Comparison of ENCODE assay signal across 9 mouse cellular contexts in genomic region chr2:9874467-9875219, GRCm38 (mm10). TPM values are rescaled to one million over a fixed set of nuclear protein-coding genes. Genes with fewer than 3 reads are reported as not detected.
DNase-seq lines count a peak whose midpoint lies in the region; ATAC-seq and TF ChIP-seq lines count a peak whose summit lies in the region.
"Had no signal": no experiment of that assay in that cellular context is flagged by ENCODE, and none has a peak within 500 bp of the region (broad histone marks: within the 10 kb centered on the region; RNA-seq: fewer than 3 reads in every experiment).

No protein-coding gene starts in this region.

- peaks cover 8% of the 10 kb centered on the region; the same call in 1 of the 2 replicates for H3K36me3 ChIP-seq in kidney, embryonic 14.5 days (ENCODE audit: control insufficient read depth, insufficient read depth, low read length)
- no peaks in the 10 kb centered on the region for H3K36me3 ChIP-seq in embryonic facial prominence, embryonic 14.5 days (ENCODE audit: control insufficient read depth, insufficient read depth, low read length)
- H3K36me3 ChIP-seq in limb, embryonic 14.5 days (ENCODE audit: control insufficient read depth, insufficient read depth, low read length) = no peaks in the 10 kb centered on the region
- H3K36me3 ChIP-seq in thymus, adult 2 months (ENCODE audit: control insufficient read depth, insufficient read depth, low read length) = peaks cover 20% of the 10 kb centered on the region

- intact Hi-C loops in gastrocnemius, postnatal 36 days (cut with DNase I) = no loop called here

- H3K27me3 ChIP-seq in kidney, embryonic 14.5 days (ENCODE audit: control insufficient read depth, insufficient read depth, low read length) = peaks cover 72% of the 10 kb centered on the region
- H3K27me3 ChIP-seq in embryonic facial prominence, embryonic 14.5 days (replicated peaks; ENCODE audit: control insufficient read depth, insufficient read depth, low read length) = peaks cover 64% of the 10 kb centered on the region
- H3K27me3 ChIP-seq in limb, embryonic 14.5 days (ENCODE audit: control insufficient read depth, insufficient read depth, low read length) = peaks cover 85% of the 10 kb centered on the region
- H3K27me3 ChIP-seq in thymus, adult 2 months (ENCODE audit: control insufficient read depth, insufficient read depth, low read length) = no peaks in the 10 kb centered on the region
- H3K27me3 ChIP-seq: Patski had no signal

- peak overlapping the region; percentile 45 for H3K4me2 ChIP-seq in kidney, embryonic 14.5 days (replicated peaks; ENCODE audit: low read depth, low read length)
- peak overlapping the region; percentile 77 for H3K4me2 ChIP-seq in embryonic facial prominence, embryonic 14.5 days (ENCODE audit: low read depth, low read length)
- peak overlapping the region; percentile 16; the same call in 1 of the 2 replicates for H3K4me2 ChIP-seq in limb, embryonic 14.5 days (replicated peaks; ENCODE audit: low read depth, low read length, severe bottlenecking)

- TF ChIP-seq CTCF in thymus, adult 2 months (IDR thresholded peaks at IDR 0.05; ENCODE audit: borderline replicate concordance, control insufficient read depth, extremely low read depth, insufficient read depth, low read length, poor library complexity) = no peak

- H3K4me1 ChIP-seq in kidney, embryonic 14.5 days (ENCODE audit: control insufficient read depth, insufficient read depth, low read length) = 0 out of 2 replicates have a peak, but pooled peaks cover 4% of the 10 kb centered on the region
- H3K4me1 ChIP-seq in embryonic facial prominence, embryonic 14.5 days (ENCODE audit: control insufficient read depth, insufficient read depth, low read length) = 0 out of 2 replicates have a peak, but pooled peaks cover 7% of the 10 kb centered on the region
- peaks cover 7% of the 10 kb centered on the region for H3K4me1 ChIP-seq in limb, embryonic 14.5 days (ENCODE audit: control insufficient read depth, insufficient read depth, low read length)
- peaks cover 38% of the 10 kb centered on the region for H3K4me1 ChIP-seq in thymus, adult 2 months (replicated peaks; ENCODE audit: control insufficient read depth, insufficient read depth, low read length)

- no peaks in the 10 kb centered on the region for H3K9me3 ChIP-seq in kidney, embryonic 14.5 days (ENCODE audit: control insufficient read depth, low read length)
- H3K9me3 ChIP-seq in embryonic facial prominence, embryonic 14.5 days (ENCODE audit: control insufficient read depth, low read length) = no peaks in the 10 kb centered on the region
- H3K9me3 ChIP-seq in limb, embryonic 14.5 days (ENCODE audit: control insufficient read depth, low read length) = no peaks in the 10 kb centered on the region

- no peak for TF ChIP-seq POLR2A in limb, embryonic 14.5 days (IDR thresholded peaks at IDR 0.05; ENCODE audit: borderline replicate concordance, extremely low read depth, insufficient read depth, insufficient read length)
- TF ChIP-seq POLR2A in thymus, adult 2 months (IDR thresholded peaks at IDR 0.05; ENCODE audit: control insufficient read depth, extremely low read depth, insufficient read depth, low read length, poor library complexity) = no peak

- ATAC-seq in kidney, embryonic 14.5 days (ENCODE audit: low FRiP score, low TSS enrichment) = no peak
- no peak for ATAC-seq in embryonic facial prominence, embryonic 14.5 days (ENCODE audit: low read depth)
- no peak for ATAC-seq in limb, embryonic 14.5 days (ENCODE audit: low FRiP score, low read depth)
- ATAC-seq: Patski had no signal

- peak overlapping the region; percentile 64 for H3K9ac ChIP-seq in kidney, embryonic 14.5 days (ENCODE audit: low read depth, low read length)
- peak overlapping the region; percentile 45 for H3K9ac ChIP-seq in embryonic facial prominence, embryonic 14.5 days (ENCODE audit: low read depth, low read length)
- H3K9ac ChIP-seq in limb, embryonic 14.5 days (ENCODE audit: low read depth, low read length, severe bottlenecking) = no peak overlapping the region

- no peak for DNase-seq in kidney, adult 9 months
- no peak for DNase-seq in embryonic facial prominence, embryonic 14.5 days (ENCODE audit: low spot score)
- DNase-seq in limb, embryonic 14.5 days (ENCODE audit: low spot score) = no peak
- peak; percentile 40 for DNase-seq in thymus, adult 2 months
- no peak for DNase-seq in gastrocnemius, postnatal 36 days
- no peak for DNase-seq in ovary, postnatal 36 days (ENCODE audit: low spot score)

- 13% methylated on average over 39 of the region's 39 CpGs for WGBS in kidney, embryonic 14.5 days
- WGBS in embryonic facial prominence, embryonic 14.5 days = 14% methylated on average over 38 of the region's 39 CpGs
- WGBS in limb, embryonic 14.5 days = 8% methylated on average over 39 of the region's 39 CpGs
- 78% methylated on average over 38 of the region's 39 CpGs for whole genome bisulfite sequencing in thymus, adult 2 months

- H3K4me3 ChIP-seq in kidney, embryonic 14.5 days (ENCODE audit: low read length) = peak overlapping the region; percentile 42
- peak overlapping the region; percentile 48 for H3K4me3 ChIP-seq in embryonic facial prominence, embryonic 14.5 days (ENCODE audit: low read depth, low read length)
- H3K4me3 ChIP-seq in limb, embryonic 14.5 days (replicated peaks; ENCODE audit: low read length) = peak overlapping the region; percentile 10
- H3K4me3 ChIP-seq in thymus, adult 2 months (ENCODE audit: control insufficient read depth, insufficient read depth, low read length) = 0 out of 2 replicates have a peak overlapping the region, but pooled peaks have one; percentile 14

- H3K27ac ChIP-seq in kidney, embryonic 14.5 days (ENCODE audit: low read depth, low read length) = peak overlapping the region; percentile 61
- H3K27ac ChIP-seq in embryonic facial prominence, embryonic 14.5 days (replicated peaks; ENCODE audit: low read depth, low read length) = no peak overlapping the region
- H3K27ac ChIP-seq in limb, embryonic 14.5 days (replicated peaks; ENCODE audit: low read depth, low read length) = no peak overlapping the region
- 0 out of 2 replicates have a peak overlapping the region, but pooled peaks have one; percentile 31 for H3K27ac ChIP-seq in thymus, adult 2 months (ENCODE audit: control insufficient read depth, insufficient read depth, low read length)

RNA-seq across cellular contexts. Expression of gene 4930412O13Rik, which starts 6.4 kb away (rescaled TPM):
- 3.7 and 4.4 TPM in 2 replicates for polyA plus RNA-seq in kidney, embryonic 14.5 days (2014; fragmentation: Nextera tagmentation; extraction: Ambion mirVana)
- polyA plus RNA-seq in embryonic facial prominence, embryonic 14.5 days (2014; fragmentation: Nextera tagmentation; extraction: Ambion mirVana) = 0.29 and 0.34 TPM in 2 replicates
- polyA plus RNA-seq in limb, embryonic 14.5 days (2012; rRNA removed) = 0.38 and 0.64 TPM in 2 replicates
- polyA plus RNA-seq in limb, embryonic 14.5 days (2014; fragmentation: Nextera tagmentation; extraction: Ambion mirVana) = not detected in 2 replicates
- not detected in 2 replicates for polyA plus RNA-seq in thymus, adult 2 months (2012; rRNA removed)
- total RNA-seq in gastrocnemius, postnatal 36 days (2021) = not detected
- total RNA-seq: left cerebral cortex, adult 8-10 months had no signal
- polyA plus RNA-seq: Patski had no signal

RNA-seq across cellular contexts. Expression of gene 9230102O04Rik, which starts 14.7 kb away (rescaled TPM):
- polyA plus RNA-seq in kidney, embryonic 14.5 days (2014; fragmentation: Nextera tagmentation; extraction: Ambion mirVana) = 5.0 and 6.4 TPM in 2 replicates
- 0.97 TPM in 1 of 2 replicates, not detected in the other for polyA plus RNA-seq in embryonic facial prominence, embryonic 14.5 days (2014; fragmentation: Nextera tagmentation; extraction: Ambion mirVana)
- not detected in 2 replicates for polyA plus RNA-seq in limb, embryonic 14.5 days (2012; rRNA removed)
- not detected in 2 replicates for polyA plus RNA-seq in limb, embryonic 14.5 days (2014; fragmentation: Nextera tagmentation; extraction: Ambion mirVana)
- not detected in 2 replicates for polyA plus RNA-seq in thymus, adult 2 months (2012; rRNA removed)
- not detected for total RNA-seq in gastrocnemius, postnatal 36 days (2021)
- total RNA-seq: left cerebral cortex, adult 8-10 months had no signal
- polyA plus RNA-seq: Patski had no signal

RNA-seq across cellular contexts. Expression of gene Gata3, which starts 15.2 kb away (rescaled TPM):
- polyA plus RNA-seq in kidney, embryonic 14.5 days (2014; fragmentation: Nextera tagmentation; extraction: Ambion mirVana) = 59.7 and 87.4 TPM in 2 replicates
- 15.7 and 23.1 TPM in 2 replicates for polyA plus RNA-seq in embryonic facial prominence, embryonic 14.5 days (2014; fragmentation: Nextera tagmentation; extraction: Ambion mirVana)
- polyA plus RNA-seq in limb, embryonic 14.5 days (2012; rRNA removed) = 6.4 and 6.9 TPM in 2 replicates
- polyA plus RNA-seq in limb, embryonic 14.5 days (2014; fragmentation: Nextera tagmentation; extraction: Ambion mirVana) = 27.0 and 29.4 TPM in 2 replicates
- 87.2 and 126 TPM in 2 replicates for polyA plus RNA-seq in thymus, adult 2 months (2012; rRNA removed)
- total RNA-seq in gastrocnemius, postnatal 36 days (2021) = under 1 TPM; 0.57 to 0.92 TPM

Comparison
In these comparisons a context has a peak if more than half of its experiments do, and no peak if none do; other contexts are left out.
1. H3K27ac ChIP-seq: peak in kidney, embryonic 14.5 days (single experiment) and thymus, adult 2 months (single experiment); none in embryonic facial prominence, embryonic 14.5 days (single experiment) and limb, embryonic 14.5 days (single experiment).
2. H3K4me2 ChIP-seq: peak in every context shown above with its lines; median percentile 77 in embryonic facial prominence, embryonic 14.5 days; 45 in kidney, embryonic 14.5 days; 16 in limb, embryonic 14.5 days.
3. Peak in every context shown above with its lines, with median percentiles within 50 percentile points of each other: H3K4me3 ChIP-seq.